Mouse (Mus musculus): ENCODE data around the gene Krtap17-1. TPM values are rescaled to one million over a fixed set of nuclear protein-coding genes. Genes with fewer than 3 reads are reported as not detected.

The Krtap17-1 gene
- polyA plus RNA-seq, 2 experiments from 2014 or later, result not detected

GRCm38 (mm10) chr11:99964213-99964612 is 29.6 kb downstream of the Krtap17-1 start:
- ATAC-seq, result no peak

- ATAC-seq, result no peak
Measured at GRCm38 (mm10) chr11:99948175-99948574, 45.6 kb downstream of the Krtap17-1 start, which contains the start of gene Krtap9-5. Gene Krtap9-5 (plus strand): TSS chr11:99948475.

Other genes starting within 250 kb of the Krtap17-1 start
- not detected for gene Gm11595, start 221.1 kb downstream of the Krtap17-1 start, polyA plus RNA-seq (2017; shearing (Covaris generic))
- gene Krtap4-8, start 213.3 kb downstream of the Krtap17-1 start, polyA plus RNA-seq (2017; shearing (Covaris generic)), result not detected
- not detected for gene Krtap4-9, start 208.8 kb downstream of the Krtap17-1 start, polyA plus RNA-seq (2017; shearing (Covaris generic))
- not detected for gene Gm11596, start 200.5 kb downstream of the Krtap17-1 start, polyA plus RNA-seq (2017; shearing (Covaris generic))
- gene Gm11569, start 195.1 kb downstream of the Krtap17-1 start, polyA plus RNA-seq (2017; shearing (Covaris generic)), result not detected
- gene Gm11554, start 189.5 kb downstream of the Krtap17-1 start, polyA plus RNA-seq (2017; shearing (Covaris generic)), result not detected
- not detected for gene Krtap4-13, start 184.1 kb downstream of the Krtap17-1 start, polyA plus RNA-seq (2017; shearing (Covaris generic))
- gene Gm11564, start 178.3 kb downstream of the Krtap17-1 start, polyA plus RNA-seq (2017; shearing (Covaris generic)), result not detected
- not detected for gene 2300003K06Rik, start 155.9 kb downstream of the Krtap17-1 start, polyA plus RNA-seq (2017; shearing (Covaris generic))
- gene Krtap4-16, start 142.4 kb downstream of the Krtap17-1 start, polyA plus RNA-seq (2017; shearing (Covaris generic)), result not detected
- not detected for gene Gm11568, start 136.1 kb downstream of the Krtap17-1 start, polyA plus RNA-seq (2017; shearing (Covaris generic))
- not detected for gene Gm11559, start 129.5 kb downstream of the Krtap17-1 start, polyA plus RNA-seq (2017; shearing (Covaris generic))
- not detected for gene Krtap9-1, start 120.6 kb downstream of the Krtap17-1 start, polyA plus RNA-seq (2017; shearing (Covaris generic))
- gene Gm11567, start 114.8 kb downstream of the Krtap17-1 start, polyA plus RNA-seq (2017; shearing (Covaris generic)), result not detected
- gene Krtap31-1, start 86.1 kb downstream of the Krtap17-1 start, polyA plus RNA-seq (2017; shearing (Covaris generic)), result not detected
- not detected for gene Gm11565, start 79.2 kb downstream of the Krtap17-1 start, polyA plus RNA-seq (2017; shearing (Covaris generic))
- gene Krtap31-2, start 57.7 kb downstream of the Krtap17-1 start, polyA plus RNA-seq (2017; shearing (Covaris generic)), result not detected
- gene Krtap9-5, start 45.5 kb downstream of the Krtap17-1 start, polyA plus RNA-seq (2017; shearing (Covaris generic)), result not detected
- gene Krtap29-1, start 14.9 kb downstream of the Krtap17-1 start, polyA plus RNA-seq (2017; shearing (Covaris generic)), result not detected
- gene Krtap16-1, start 7.4 kb downstream of the Krtap17-1 start, polyA plus RNA-seq (2017; shearing (Covaris generic)), result not detected
- not detected for gene Krt33a, start 22.2 kb upstream of the Krtap17-1 start, polyA plus RNA-seq (2017; shearing (Covaris generic))
- not detected for gene Krt33b, start 35.9 kb upstream of the Krtap17-1 start, polyA plus RNA-seq (2017; shearing (Covaris generic))
- gene Krt34, start 47.6 kb upstream of the Krtap17-1 start, polyA plus RNA-seq (2017; shearing (Covaris generic)), result not detected
- gene Krt31, start 56.6 kb upstream of the Krtap17-1 start, polyA plus RNA-seq (2017; shearing (Covaris generic)), result not detected
- not detected for gene Krt32, start 94.2 kb upstream of the Krtap17-1 start, polyA plus RNA-seq (2017; shearing (Covaris generic))
- not detected for gene Krt35, start 102.2 kb upstream of the Krtap17-1 start, polyA plus RNA-seq (2017; shearing (Covaris generic))
- gene Krt36, start 111.6 kb upstream of the Krtap17-1 start, polyA plus RNA-seq (2017; shearing (Covaris generic)), result not detected
- not detected for gene Krt13, start 127.6 kb upstream of the Krtap17-1 start, polyA plus RNA-seq (2017; shearing (Covaris generic))
- not detected for gene Krt15, start 141.9 kb upstream of the Krtap17-1 start, polyA plus RNA-seq (2017; shearing (Covaris generic))
- gene Krt19, start 154.7 kb upstream of the Krtap17-1 start, polyA plus RNA-seq (2017; shearing (Covaris generic)), result not detected
- not detected for gene Krt9, start 199.3 kb upstream of the Krtap17-1 start, polyA plus RNA-seq (2017; shearing (Covaris generic))
- gene Krt14, start 213.6 kb upstream of the Krtap17-1 start, polyA plus RNA-seq (2017; shearing (Covaris generic)), result not detected